Mouse (Mus musculus) gastrocnemius, postnatal 14 days (tissue): ENCODE measurements around the gene Phykpl. TPM values are rescaled to one million over a fixed set of nuclear protein-coding genes. Genes with fewer than 3 reads are reported as not detected.

Experiments
- total RNA-seq, 2 experiments: library from RNA; stranded (reverse); gene quantifications; 2 replicates each; pipeline ENCODE4 v1.2.3; 2021

Phykpl gene
- total RNA-seq, 2 experiments from 2014 or later = 18.1 to 21.5 TPM

Other genes starting within 250 kb of the Phykpl start
- gene Hnrnpab, start 22.1 kb downstream of the Phykpl start, total RNA-seq = 100 to 1,000 TPM; 118 to 144 TPM
- 10 to 100 TPM; 23.8 to 32.7 TPM for gene Nhp2, start 35.0 kb downstream of the Phykpl start, total RNA-seq
- gene Rmnd5b, start 51.1 kb downstream of the Phykpl start, total RNA-seq = 10 to 100 TPM; 11.8 to 13.3 TPM
- 10 to 100 TPM in 1 of 2 experiments, 1 to 10 TPM in 1; 8.7 to 12.2 TPM for gene N4bp3, start 66.1 kb downstream of the Phykpl start, total RNA-seq
- under 1 TPM; 0.33 to 0.60 TPM for gene D930048N14Rik, start 66.2 kb downstream of the Phykpl start, total RNA-seq
- gene 0610009B22Rik, start 104.1 kb downstream of the Phykpl start, total RNA-seq = 10 to 100 TPM; 28.9 to 29.6 TPM
- gene Sec24a, start 178.9 kb downstream of the Phykpl start, total RNA-seq = 10 to 100 TPM; 22.9 to 35.1 TPM
- 100 to 1,000 TPM; 212 to 254 TPM for gene Sar1b, start 178.9 kb downstream of the Phykpl start, total RNA-seq